In genomic region chr8:54528571-54528970, GRCm38 (mm10) we compare ENCODE assay signal across 9 mouse cellular contexts. TPM values are rescaled to one million over a fixed set of nuclear protein-coding genes. Genes with fewer than 3 reads are reported as not detected.
DNase-seq lines count a peak whose midpoint lies in the region; ATAC-seq and TF ChIP-seq lines count a peak whose summit lies in the region.
"Had no signal": no experiment of that assay in that cellular context is flagged by ENCODE, and none has a peak within 500 bp of the region (broad histone marks: within the 10 kb centered on the region; RNA-seq: fewer than 3 reads in every experiment).

No protein-coding gene starts in this region.

- ATAC-seq in erythroblast, adult 5-6 weeks (replicated peaks; ENCODE audit: low FRiP score, poor library complexity, severe bottlenecking): no peak
- no peak for ATAC-seq in neural tube, embryonic 11.5 days (ENCODE audit: insufficient read depth, low FRiP score, low TSS enrichment)
- ATAC-seq in liver, embryonic 11.5 days (replicated peaks; ENCODE audit: low FRiP score): no peak
- ATAC-seq in stomach, postnatal 0 days (ENCODE audit: low FRiP score, low TSS enrichment): no peak

- TF ChIP-seq EP300 in stomach, postnatal 0 days (optimal IDR thresholded peaks at IDR 0.05): no peak

- WGBS in neural tube, embryonic 11.5 days: 74% methylated on average over 7 of the region's 7 CpGs
- 36% methylated on average over 7 of the region's 7 CpGs for WGBS in liver, embryonic 11.5 days
- 20% methylated on average over 7 of the region's 7 CpGs for WGBS in stomach, postnatal 0 days

- peak overlapping the region; percentile 78 for H3K4me3 ChIP-seq in erythroblast, embryonic 14.5 days (replicated peaks)
- peak overlapping the region; percentile 96 for H3K4me3 ChIP-seq in neural tube, embryonic 11.5 days (ENCODE audit: low read depth, low read length)
- H3K4me3 ChIP-seq in liver, embryonic 11.5 days (ENCODE audit: low read depth, low read length): peak overlapping the region; percentile 89
- H3K4me3 ChIP-seq in stomach, postnatal 0 days (ENCODE audit: low read depth, low read length): peak overlapping the region; percentile 98

- peak overlapping the region; percentile 73 for H3K4me2 ChIP-seq in neural tube, embryonic 11.5 days (ENCODE audit: low read depth)
- peak overlapping the region; percentile 75 for H3K4me2 ChIP-seq in liver, embryonic 11.5 days
- H3K4me2 ChIP-seq in stomach, postnatal 0 days (replicated peaks; ENCODE audit: low read depth): peak overlapping the region; percentile 61

- no peak overlapping the region for H3K27ac ChIP-seq in neural tube, embryonic 11.5 days (ENCODE audit: low read depth, low read length)
- H3K27ac ChIP-seq in liver, embryonic 11.5 days (ENCODE audit: low read depth, low read length): no peak overlapping the region; the same call in 1 of the 2 replicates
- H3K27ac ChIP-seq in stomach, postnatal 0 days (replicated peaks): no peak overlapping the region

- peak overlapping the region; percentile 89; the same call in 1 of the 2 replicates for H3K9ac ChIP-seq in neural tube, embryonic 11.5 days (ENCODE audit: low read length)
- H3K9ac ChIP-seq in liver, embryonic 11.5 days (ENCODE audit: low read depth, low read length): peak overlapping the region; percentile 93
- peak overlapping the region; percentile 89; the same call in 1 of the 2 replicates for H3K9ac ChIP-seq in stomach, postnatal 0 days (ENCODE audit: low read length)

- H3K27me3 ChIP-seq in erythroblast, embryonic 14.5 days (ENCODE audit: control insufficient read depth): no peaks in the 10 kb centered on the region
- no peaks in the 10 kb centered on the region for H3K27me3 ChIP-seq in neural tube, embryonic 11.5 days (ENCODE audit: control insufficient read depth, insufficient read depth, low read length)
- no peaks in the 10 kb centered on the region for H3K27me3 ChIP-seq in liver, embryonic 11.5 days (replicated peaks; ENCODE audit: control insufficient read depth, insufficient read depth, low read length)
- H3K27me3 ChIP-seq in stomach, postnatal 0 days (ENCODE audit: control insufficient read depth, insufficient read depth, low read length): no peaks in the 10 kb centered on the region

- H3K36me3 ChIP-seq in erythroblast, embryonic 14.5 days (ENCODE audit: control insufficient read depth): peaks cover 31% of the 10 kb centered on the region
- no peaks in the 10 kb centered on the region for H3K36me3 ChIP-seq in neural tube, embryonic 11.5 days (ENCODE audit: control insufficient read depth, insufficient read depth, low read length)
- peaks cover 8% of the 10 kb centered on the region; the same call in 1 of the 2 replicates for H3K36me3 ChIP-seq in liver, embryonic 11.5 days (ENCODE audit: control insufficient read depth, insufficient read depth, low read length)
- H3K36me3 ChIP-seq in stomach, postnatal 0 days (ENCODE audit: control insufficient read depth, insufficient read depth, low read length): no peaks in the 10 kb centered on the region

- H3K9me3 ChIP-seq in erythroblast, embryonic 14.5 days (ENCODE audit: control insufficient read depth, low read length): no peaks in the 10 kb centered on the region
- H3K9me3 ChIP-seq in neural tube, embryonic 11.5 days (ENCODE audit: control insufficient read depth, low read length): no peaks in the 10 kb centered on the region
- no peaks in the 10 kb centered on the region for H3K9me3 ChIP-seq in liver, embryonic 11.5 days (ENCODE audit: control insufficient read depth, low read length)
- H3K9me3 ChIP-seq in stomach, postnatal 0 days (ENCODE audit: control insufficient read depth, low read length): no peaks in the 10 kb centered on the region

- H3K4me1 ChIP-seq in erythroblast, embryonic 14.5 days (ENCODE audit: control insufficient read depth): peaks cover 32% of the 10 kb centered on the region
- H3K4me1 ChIP-seq in neural tube, embryonic 11.5 days (ENCODE audit: control insufficient read depth, insufficient read depth, low read length): 0 out of 2 replicates have a peak, but pooled peaks cover 2% of the 10 kb centered on the region
- peaks cover 14% of the 10 kb centered on the region for H3K4me1 ChIP-seq in liver, embryonic 11.5 days (replicated peaks; ENCODE audit: control insufficient read depth, insufficient read depth, low read length)
- H3K4me1 ChIP-seq in stomach, postnatal 0 days (replicated peaks; ENCODE audit: control insufficient read depth, insufficient read depth): no peaks in the 10 kb centered on the region

- TF ChIP-seq CTCF in stomach, postnatal 0 days (IDR thresholded peaks at IDR 0.05; ENCODE audit: low read depth): no peak

- DNase-seq in neural tube, embryonic 11.5 days (ENCODE audit: low spot score): no peak
- DNase-seq in neural tube, embryonic 10.5 days (ENCODE audit: extremely low spot score, low spot score): no peak
- DNase-seq in liver, embryonic 11.5 days (ENCODE audit: low spot score): no peak
- no peak for DNase-seq in stomach, postnatal 0 days (ENCODE audit: low spot score)
- DNase-seq in left cerebral cortex, adult 8-10 months (ENCODE audit: low spot score in 2 of 2): no peak
- DNase-seq in urinary bladder, adult 18-20 months (ENCODE audit: low spot score in 2 of 2): no peak
- DNase-seq: kidney, adult 9 months had no signal

RNA-seq across cellular contexts. Expression of gene Asb5, which starts 0.8 kb away (rescaled TPM):
- polyA plus RNA-seq in erythroblast, embryonic 14.5 days (2012): not detected in 2 replicates
- not detected in 2 replicates for total RNA-seq in erythroblast, adult 5-6 weeks (2015; ENCODE audit: low replicate concordance)
- not detected in 2 replicates for total RNA-seq in erythroblast, adult 5-6 weeks (2017; ENCODE audit: low replicate concordance)
- polyA plus RNA-seq in neural tube, embryonic 11.5 days (2014; fragmentation: Nextera tagmentation; extraction: Ambion mirVana): 4.7 and 6.9 TPM in 2 replicates
- polyA plus RNA-seq in liver, embryonic 11.5 days (2014; fragmentation: Nextera tagmentation; extraction: Ambion mirVana): 2.7 and 6.2 TPM in 2 replicates
- 3.8 and 4.2 TPM in 2 replicates for polyA plus RNA-seq in stomach, postnatal 0 days (2015; fragmentation: Nextera tagmentation; extraction: Ambion mirVana)
- total RNA-seq in left cerebral cortex, adult 8-10 months (2022): 1 to 10 TPM in 3 of 4 experiments, under 1 TPM in 1; 0.39 to 2.1 (median 1.7) TPM

RNA-seq across cellular contexts. Expression of gene Spcs3, which starts 1.2 kb away (rescaled TPM):
- polyA plus RNA-seq in erythroblast, embryonic 14.5 days (2012): 0.41 and 0.48 TPM in 2 replicates
- 40.5 and 44.1 TPM in 2 replicates for total RNA-seq in erythroblast, adult 5-6 weeks (2015; ENCODE audit: low replicate concordance)
- 27.9 and 38.3 TPM in 2 replicates for total RNA-seq in erythroblast, adult 5-6 weeks (2017; ENCODE audit: low replicate concordance)
- polyA plus RNA-seq in neural tube, embryonic 11.5 days (2014; fragmentation: Nextera tagmentation; extraction: Ambion mirVana): 80.8 and 84.6 TPM in 2 replicates
- 122 and 144 TPM in 2 replicates for polyA plus RNA-seq in liver, embryonic 11.5 days (2014; fragmentation: Nextera tagmentation; extraction: Ambion mirVana)
- polyA plus RNA-seq in stomach, postnatal 0 days (2015; fragmentation: Nextera tagmentation; extraction: Ambion mirVana): 59.6 and 61.4 TPM in 2 replicates
- total RNA-seq in left cerebral cortex, adult 8-10 months (2022): 10 to 100 TPM; 57.0 to 67.0 (median 61.7) TPM

Comparison
In these comparisons a context has a peak if more than half of its experiments do, and no peak if none do; other contexts are left out.
1. RNA of gene Spcs3, which starts 1.2 kb away (polyA plus RNA-seq): 122 to 144 TPM in liver, embryonic 11.5 days, 80.8 to 84.6 TPM in neural tube, embryonic 11.5 days and 59.6 to 61.4 TPM in stomach, postnatal 0 days; 0.41 to 0.48 TPM in erythroblast, embryonic 14.5 days; every median in the first group is over 10 times any median in the second.
2. Peak in every context shown above with its lines, with median percentiles within 50 percentile points of each other: H3K4me3 ChIP-seq, H3K4me2 ChIP-seq and H3K9ac ChIP-seq.